Mouse (Mus musculus): ENCODE measurements around the gene Gm7694. TPM values are rescaled to one million over a fixed set of nuclear protein-coding genes. Genes with fewer than 3 reads are reported as not detected.

The Gm7694 gene
- total RNA-seq, 1 experiment, result 0.18 TPM

DNA sequence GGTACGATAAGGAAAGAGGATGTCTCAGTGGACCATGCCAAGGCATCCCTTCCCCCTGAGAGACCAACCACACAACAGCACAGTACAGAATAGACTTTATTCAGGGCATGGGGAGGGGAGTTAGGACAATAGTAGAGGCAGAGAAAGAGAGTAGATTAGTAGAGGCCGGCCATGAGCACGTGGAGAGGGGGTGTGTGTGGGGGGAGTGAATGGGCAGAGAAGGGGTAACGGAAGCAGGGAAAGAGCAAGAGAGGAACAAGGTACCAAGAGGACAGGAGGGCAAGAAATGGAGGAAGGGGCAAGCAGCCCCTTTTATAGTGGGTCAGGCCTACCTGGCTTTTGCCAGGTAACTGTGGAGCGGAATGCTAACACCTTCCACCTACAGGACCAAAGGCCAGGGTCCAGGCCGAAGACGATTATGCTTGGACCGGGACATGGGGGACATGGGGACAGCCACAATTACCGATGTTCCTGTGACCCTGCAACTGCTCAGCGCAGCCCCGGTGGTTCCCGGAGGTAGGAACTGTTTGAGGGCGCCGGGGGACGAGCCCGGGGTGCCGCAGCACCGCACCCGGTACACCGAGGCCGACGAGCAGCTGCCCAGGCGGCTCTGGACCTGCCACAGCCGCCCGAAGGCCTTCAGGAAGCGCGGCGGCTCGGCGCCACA, 51.1 kb downstream of the Gm7694 start:
- Histone ChIP-seq H3K4me1 (ENCODE audit: control insufficient read depth in 2 of 2, insufficient read depth in 2 of 2, low read length in 2 of 2, poor library complexity in 1 of 2) (no peaks in the 10 kb centered on the region), H3K9ac (ENCODE audit: insufficient read depth, low read depth, low read length, poor library complexity, severe bottlenecking) (peak overlapping the region; percentile 68), H3K27ac (ENCODE audit: insufficient read depth, low read depth, low read length, poor library complexity, severe bottlenecking) (no peak overlapping the region), H3K9me3 (ENCODE audit: control insufficient read depth, insufficient read depth, low read depth, low read length) (no peaks in the 10 kb centered on the region), H3K4me3 (ENCODE audit: insufficient read depth in 1 of 2, low read depth in 1 of 2, low read length in 2 of 2, poor library complexity in 1 of 2, severe bottlenecking in 1 of 2) (peak overlapping the region; percentile 54 to 64), H3K36me3 (ENCODE audit: control insufficient read depth, insufficient read depth, low read length, poor library complexity, severe bottlenecking) (no peaks in the 10 kb centered on the region)
- DNase-seq (ENCODE audit: low read depth, low spot score), result no peak
- in situ Hi-C loops (cut with MboI; ENCODE audit: low sequenced_read_pairs in 2 of 2, unreplicated experiment in 2 of 2), result no loop called here
- TF ChIP-seq MAFK (IDR thresholded peaks at IDR 0.05; ENCODE audit: insufficient read depth, low read depth, low read length), result no peak
- no peak for TF ChIP-seq ZNF384 (IDR thresholded peaks at IDR 0.05; ENCODE audit: low read depth, low read length)
- no peak for TF ChIP-seq ZC3H11A (IDR thresholded peaks at IDR 0.05; ENCODE audit: borderline replicate concordance, low read depth, low read length)
- no peak for TF ChIP-seq HCFC1 (IDR thresholded peaks at IDR 0.05; ENCODE audit: borderline replicate concordance, insufficient read depth, low read length)
- no peak for TF ChIP-seq CHD2 (IDR thresholded peaks at IDR 0.05; ENCODE audit: low read depth, low read length)

Other genes with a start within 250 kb of the Gm7694 start
- gene Ddr2, start 195.6 kb downstream of the Gm7694 start, total RNA-seq (2012; rRNA removed), result 5.4 and 6.8 TPM in 2 replicates
- gene Uap1, start 131.4 kb downstream of the Gm7694 start, total RNA-seq (2012; rRNA removed), result 21.1 and 22.2 TPM in 2 replicates
- 12.4 and 18.8 TPM in 2 replicates for gene Uhmk1, start 90.9 kb downstream of the Gm7694 start, total RNA-seq (2012; rRNA removed)
- gene Sh2d1b2, start 73.6 kb downstream of the Gm7694 start, total RNA-seq (2012; rRNA removed), result not detected in 2 replicates
- 0.09 TPM in 1 of 2 replicates, not detected in the other for gene Sh2d1b1, start 29.0 kb downstream of the Gm7694 start, total RNA-seq (2012; rRNA removed)
- gene Spata46, start 2.5 kb upstream of the Gm7694 start, total RNA-seq (2012; rRNA removed), result not detected in 2 replicates

Measured in ES-E14 (cell line).